Mouse (Mus musculus): ENCODE results near the gene Cdkn1b.

Cdkn1b gene

DNA sequence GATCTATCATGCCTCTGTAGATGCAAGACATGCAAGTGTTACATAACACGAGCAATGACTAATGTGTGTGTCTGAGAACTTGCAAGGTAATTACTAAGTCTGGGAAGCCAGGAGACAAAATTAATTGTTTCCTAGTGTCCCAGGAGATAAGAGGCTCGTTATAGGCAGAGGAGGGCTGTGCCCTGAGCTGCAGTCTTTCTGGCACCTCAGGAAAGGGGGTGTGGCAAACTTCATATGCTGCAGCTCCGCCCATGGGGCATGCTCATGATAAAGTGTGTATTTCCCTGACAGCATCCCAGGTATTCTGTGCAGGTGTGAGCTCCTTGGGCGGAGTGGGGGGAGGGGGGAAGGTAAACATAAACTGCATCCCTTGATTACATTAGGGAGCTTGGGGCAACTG lies 51.9 kb downstream of the Cdkn1b start:
- no peak for DNase-seq (ENCODE audit: low spot score)
